Mouse (Mus musculus) heart, embryonic 12.5 days (tissue): Measurements from ENCODE around the gene Cpt1c. TPM values are rescaled to one million over a fixed set of nuclear protein-coding genes. Genes with fewer than 3 reads are reported as not detected.
A peak's percentile ranks its signal among the peaks of the same experiment; 100 is the strongest.

ENCODE experiments used
- ATAC-seq: fragments of 200-750 bp; cut with Nextera tagmentation; 2 replicates; pipeline ENCODE4 v1.8.0; 2017; ENCODE audit warnings: moderate TSS enrichment, moderate library complexity; ENCODE audit not compliant: insufficient number of reproducible peaks, low FRiP score
- H3K27ac ChIP-seq: fragments of 300-500 bp; sonication (generic); 2 replicates; pipeline ENCODE4 v1.5.1; 2016; ENCODE audit warnings: mild to moderate bottlenecking, moderate library complexity; ENCODE audit not compliant: poor library complexity, severe bottlenecking
- H3K27me3 ChIP-seq: fragments of 300-500 bp; sonication (generic); replicated peaks from 2 replicates; pipeline ENCODE4 v1.6.1; 2016; ENCODE audit warnings: mild to moderate bottlenecking, moderate library complexity
- H3K36me3 ChIP-seq: fragments of 300-500 bp; sonication (generic); 2 replicates; pipeline ENCODE4 v1.6.1; 2016; ENCODE audit warnings: mild to moderate bottlenecking, moderate library complexity
- H3K4me1 ChIP-seq: fragments of 300-500 bp; sonication (generic); replicated peaks from 2 replicates; pipeline ENCODE4 v1.6.1; 2016; ENCODE audit warnings: mild to moderate bottlenecking
- H3K4me2 ChIP-seq: fragments of 300-500 bp; sonication (generic); 2 replicates; pipeline ENCODE4 v1.6.1; 2016; ENCODE audit warnings: mild to moderate bottlenecking, moderate library complexity
- H3K4me3 ChIP-seq: fragments of 300-500 bp; sonication (generic); 2 replicates; pipeline ENCODE4 v1.5.1; 2016; ENCODE audit warnings: mild to moderate bottlenecking
- H3K9ac ChIP-seq: fragments of 300-500 bp; sonication (generic); 2 replicates; pipeline ENCODE4 v1.6.1; 2016; ENCODE audit warnings: mild to moderate bottlenecking, moderate library complexity
- H3K9me3 ChIP-seq: fragments of 300-500 bp; sonication (generic); replicated peaks from 2 replicates; pipeline ENCODE4 v1.6.1; 2016; ENCODE audit warnings: mild to moderate bottlenecking, moderate library complexity
- WGBS: fragments of 180-500 bp; shearing (Covaris S2); methylation state at CpG from one replicate; pipeline ENCODE4 v1.1.7; 2016; 5-methylcytosine and 5-hydroxymethylcytosine counted together
- polyA plus RNA-seq: library from polyadenylated mRNA; unstranded; fragments of >200 nt; fragmentation: Nextera tagmentation; extraction: Ambion mirVana; gene quantifications from 2 replicates; pipeline ENCODE4 v1.2.1, GENCODE M21; 2016

The Cpt1c gene
- polyA plus RNA-seq, 1 experiment from 2014 or later = 11.5 TPM

GRCm38 (mm10) chr7:44998501-44998955, 23.9 kb upstream of the Cpt1c start, which contains the start of gene Bcl2l12:
TSS of gene Bcl2l12 (minus strand) at chr7:44998712.
- Histone ChIP-seq H3K36me3 (peaks cover 68% of the 10 kb centered on the region), H3K27me3 (no peaks in the 10 kb centered on the region), H3K4me2 (peak within 1 kb of the TSS; percentile 83), H3K9me3 (no peaks in the 10 kb centered on the region), H3K4me3 (peak within 1 kb of the TSS; percentile 60), H3K4me1 (peaks cover 45% of the 10 kb centered on the region), H3K27ac (peak within 1 kb of the TSS; percentile 74), H3K9ac (peak within 1 kb of the TSS; percentile 87)
- 1% methylated on average over 18 of the region's 18 CpGs for WGBS
- ATAC-seq = 0 out of 2 replicates have a peak, but pooled peaks have one; percentile 1

DNA sequence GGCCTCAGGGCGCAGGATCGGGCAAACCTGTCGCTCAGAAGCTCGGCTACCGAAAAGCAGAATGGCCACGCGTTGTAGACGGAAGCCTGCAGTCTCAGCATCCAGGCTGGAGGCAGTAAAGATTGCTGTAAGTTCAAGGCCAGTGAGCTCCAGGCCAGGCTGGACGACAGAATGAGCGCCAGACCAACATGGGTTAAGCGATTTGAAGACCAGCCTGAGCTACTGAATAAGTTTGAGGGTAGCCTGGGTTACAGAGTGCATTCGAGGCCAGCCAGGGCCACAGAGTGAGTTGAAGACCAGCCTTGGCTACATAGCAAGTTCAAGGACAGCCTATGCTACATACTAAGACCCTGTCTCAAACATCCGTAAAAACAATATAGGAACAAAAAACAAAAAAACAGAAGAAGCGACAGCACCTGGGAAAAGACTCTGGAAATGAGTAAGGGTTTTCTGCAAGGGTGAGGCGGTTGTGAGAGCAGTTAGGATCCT, 23.3 kb upstream of the Cpt1c start:
- Histone ChIP-seq H3K9me3 (no peaks in the 10 kb centered on the region), H3K27ac (peak overlapping the region; percentile 74), H3K4me3 (peak overlapping the region; percentile 60), H3K4me1 (peaks cover 45% of the 10 kb centered on the region), H3K27me3 (no peaks in the 10 kb centered on the region), H3K9ac (peak overlapping the region; percentile 87), H3K36me3 (peaks cover 68% of the 10 kb centered on the region), H3K4me2 (peak overlapping the region; percentile 83)
- WGBS = 2% methylated on average over 15 of the region's 15 CpGs
- no peak for ATAC-seq

DNA sequence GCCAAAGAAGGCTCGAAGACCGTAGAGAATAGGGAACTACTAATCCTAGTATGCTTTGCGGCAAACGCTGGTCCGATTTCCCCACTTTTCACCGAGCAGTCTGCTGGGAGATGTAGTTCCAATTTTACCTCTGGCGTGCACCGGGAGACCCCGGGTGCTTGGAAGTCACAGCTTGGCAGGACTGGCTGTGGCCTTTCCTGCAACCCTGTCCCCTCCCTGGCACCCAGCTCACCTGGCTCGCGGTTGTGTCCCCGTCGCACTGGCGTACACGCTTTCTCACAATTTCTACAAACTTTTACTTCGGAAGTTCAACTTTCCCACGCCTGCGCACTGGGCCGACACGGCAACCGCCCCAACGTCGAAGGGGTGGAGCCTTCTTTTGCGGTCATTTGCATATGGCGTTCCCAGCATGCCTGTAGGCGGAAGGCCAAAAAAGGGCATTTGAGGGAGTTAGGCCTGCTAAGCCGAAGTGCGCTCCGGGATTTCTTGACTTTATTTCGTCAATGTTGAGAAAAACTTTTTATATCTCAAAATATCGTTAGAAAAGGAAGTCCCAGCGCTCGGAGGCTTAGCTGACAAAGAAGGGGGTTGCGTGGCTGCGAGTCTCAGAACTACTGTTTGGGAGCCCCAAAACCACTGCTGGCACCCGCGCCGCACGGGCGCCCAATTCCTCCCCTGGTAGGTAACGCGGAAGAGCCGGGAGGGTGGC, 22.7 kb upstream of the Cpt1c start, which contains the start of gene Irf3:
TSS of gene Irf3 (plus strand) at position 418 of the 709 bp plus-strand sequence.
- Histone ChIP-seq H3K4me1 (peaks cover 45% of the 10 kb centered on the region), H3K9ac (peak within 1 kb of the TSS; percentile 87), H3K36me3 (peaks cover 68% of the 10 kb centered on the region), H3K27me3 (no peaks in the 10 kb centered on the region), H3K4me3 (peak within 1 kb of the TSS; percentile 60), H3K27ac (peak within 1 kb of the TSS; percentile 74), H3K4me2 (peak within 1 kb of the TSS; percentile 83), H3K9me3 (no peaks in the 10 kb centered on the region)
- WGBS = under 1% methylated on average over 43 of the region's 43 CpGs
- peak; percentile 92 for ATAC-seq

DNA sequence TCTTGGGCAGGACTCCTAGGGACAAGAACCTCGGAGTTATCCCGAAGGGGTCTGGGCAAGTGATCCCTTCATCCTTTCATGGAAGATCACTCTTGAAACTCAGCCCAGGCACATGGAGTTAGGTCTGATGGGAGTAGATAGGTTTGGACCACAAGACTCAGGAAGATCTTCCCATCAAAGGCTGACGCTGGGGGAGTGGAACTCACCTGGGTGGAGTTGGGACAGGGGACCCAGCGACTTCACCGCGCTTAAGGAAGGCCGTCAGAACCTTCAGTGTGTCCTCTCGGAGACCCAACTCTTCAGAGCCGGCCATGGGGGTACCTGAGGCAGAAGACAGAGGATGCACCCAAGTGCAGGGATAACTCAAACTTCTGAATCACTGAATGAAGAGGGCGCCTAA, 22.0 kb upstream of the Cpt1c start:
- ATAC-seq = no peak
- peak overlapping the region; percentile 87 for H3K9ac ChIP-seq
- H3K27me3 ChIP-seq = no peaks in the 10 kb centered on the region
- 14% methylated on average over 10 of the region's 10 CpGs for WGBS
- peaks cover 68% of the 10 kb centered on the region for H3K36me3 ChIP-seq
- peak overlapping the region; percentile 83 for H3K4me2 ChIP-seq
- peak overlapping the region; percentile 74; the same call in 1 of the 2 replicates for H3K27ac ChIP-seq
- no peaks in the 10 kb centered on the region for H3K9me3 ChIP-seq
- peak overlapping the region; percentile 60 for H3K4me3 ChIP-seq
- peaks cover 43% of the 10 kb centered on the region for H3K4me1 ChIP-seq

DNA sequence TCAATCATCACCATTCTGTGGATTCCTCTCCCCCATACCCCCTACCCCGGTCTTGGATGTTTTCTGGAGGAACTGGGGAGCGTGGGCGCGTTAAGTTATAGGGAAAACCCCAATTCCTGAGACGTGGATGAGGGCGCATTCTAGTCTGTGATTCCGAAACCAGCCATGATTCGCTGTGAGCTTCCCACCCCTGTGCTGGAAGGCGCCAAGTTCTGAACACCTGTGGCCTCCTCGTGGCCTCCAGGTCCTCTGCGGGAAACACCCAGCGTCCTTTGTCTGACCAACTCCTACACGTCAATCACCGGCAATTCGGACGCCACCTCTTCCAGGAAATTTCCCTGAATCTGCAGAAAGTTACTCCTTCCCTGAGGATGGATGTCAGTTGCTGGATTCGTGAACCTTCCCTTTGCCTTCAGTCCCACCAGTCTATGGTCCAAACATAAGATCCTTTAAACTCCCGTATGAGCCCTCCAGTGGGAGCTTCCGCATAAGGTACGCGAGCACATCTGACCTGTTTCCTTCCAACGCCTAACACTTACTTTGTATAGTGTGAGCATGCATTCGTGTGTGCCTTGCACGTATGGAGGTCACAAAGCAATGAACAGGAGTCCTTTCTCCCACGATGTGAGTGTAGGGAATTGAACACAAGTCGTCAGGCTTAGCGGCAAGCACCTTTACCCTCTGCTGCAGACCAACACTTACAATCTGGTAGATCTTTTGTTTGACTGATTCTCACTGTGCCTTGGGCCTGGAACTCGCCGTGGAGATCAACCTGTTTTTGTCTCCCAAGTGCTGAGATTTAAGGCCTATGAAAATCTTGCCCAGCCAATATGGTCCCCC, 12.4 kb upstream of the Cpt1c start:
- peak overlapping the region; percentile 95 for H3K27ac ChIP-seq
- peak; percentile 7; the same call in 1 of the 2 replicates for ATAC-seq
- H3K4me1 ChIP-seq = peaks cover 39% of the 10 kb centered on the region
- H3K4me2 ChIP-seq = peak overlapping the region; percentile 76
- H3K9ac ChIP-seq = peak overlapping the region; percentile 87
- H3K36me3 ChIP-seq = peaks cover 43% of the 10 kb centered on the region
- WGBS = under 1% methylated on average over 29 of the region's 29 CpGs
- no peaks in the 10 kb centered on the region for H3K9me3 ChIP-seq
- H3K4me3 ChIP-seq = peak overlapping the region; percentile 85
- no peaks in the 10 kb centered on the region for H3K27me3 ChIP-seq

DNA sequence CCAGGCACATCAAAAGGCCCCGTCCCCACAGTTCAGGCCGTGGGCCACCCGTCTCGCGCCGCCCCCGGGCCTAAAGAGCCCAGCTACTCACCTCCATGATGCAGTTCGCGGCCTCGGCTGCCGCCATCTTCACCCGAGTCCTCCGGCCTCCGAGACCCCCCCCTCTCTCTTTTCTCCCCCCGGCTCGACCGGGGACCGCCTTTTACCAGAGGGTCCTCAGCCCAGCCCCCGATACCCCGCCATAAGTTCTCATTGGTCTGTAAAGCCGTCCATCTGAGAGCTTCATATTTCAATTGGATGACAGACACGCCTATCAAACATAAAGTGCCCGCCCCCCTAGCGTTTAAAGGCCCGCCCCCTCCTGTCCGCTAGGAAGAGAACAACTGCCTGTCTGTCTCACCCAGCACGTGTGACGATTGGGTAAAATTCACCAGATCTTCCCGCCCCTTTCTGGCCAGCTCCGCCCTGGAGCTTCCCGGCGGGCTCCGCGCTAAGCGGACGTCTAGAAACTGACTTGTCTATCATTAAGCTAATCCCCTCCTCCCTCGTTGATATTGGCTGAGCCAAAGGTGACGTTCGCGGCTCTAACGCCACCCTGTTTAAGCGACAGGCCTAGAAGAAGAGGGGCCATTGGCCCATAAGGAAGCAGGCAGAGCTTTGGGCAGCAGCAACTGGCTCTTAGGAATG, 11.7 kb upstream of the Cpt1c start, which contains the start of gene Prmt1:
TSS of gene Prmt1 (minus strand) at position 377 of the 687 bp plus-strand sequence.
- peaks cover 43% of the 10 kb centered on the region for H3K36me3 ChIP-seq
- ATAC-seq = peak; percentile 95

GRCm38 (mm10) chr7:44985595-44986191, 11.0 kb upstream of the Cpt1c start:
- Histone ChIP-seq H3K9me3 (no peaks in the 10 kb centered on the region), H3K36me3 (peaks cover 46% of the 10 kb centered on the region), H3K4me3 (peak overlapping the region; percentile 85), H3K4me2 (peak overlapping the region; percentile 76), H3K9ac (peak overlapping the region; percentile 94), H3K4me1 (peaks cover 39% of the 10 kb centered on the region), H3K27me3 (no peaks in the 10 kb centered on the region), H3K27ac (peak overlapping the region; percentile 94)
- peak; percentile 7; the same call in 1 of the 2 replicates for ATAC-seq
- WGBS = under 1% methylated on average over 44 of the region's 45 CpGs

More for the DNA sequence above, 11.7 kb upstream of the Cpt1c start, which contains the start of gene Prmt1:
- H3K4me2 ChIP-seq = peak within 1 kb of the TSS; percentile 76
- under 1% methylated on average over 42 of the region's 42 CpGs for WGBS
- H3K27ac ChIP-seq = peak within 1 kb of the TSS; percentile 95
- peak within 1 kb of the TSS; percentile 85 for H3K4me3 ChIP-seq
- H3K27me3 ChIP-seq = no peaks in the 10 kb centered on the region
- H3K9me3 ChIP-seq = no peaks in the 10 kb centered on the region
- H3K4me1 ChIP-seq = peaks cover 39% of the 10 kb centered on the region
- peak within 1 kb of the TSS; percentile 94 for H3K9ac ChIP-seq

- ATAC-seq = no peak
- H3K4me1 ChIP-seq = peaks cover 39% of the 10 kb centered on the region
- peak overlapping the region; percentile 48 for H3K9ac ChIP-seq
- H3K9me3 ChIP-seq = no peaks in the 10 kb centered on the region
- H3K4me3 ChIP-seq = peak overlapping the region; percentile 85
- peak overlapping the region; percentile 76 for H3K4me2 ChIP-seq
- peak overlapping the region; percentile 94 for H3K27ac ChIP-seq
- WGBS = 46% methylated on average over 3 of the region's 3 CpGs
- H3K36me3 ChIP-seq = peaks cover 46% of the 10 kb centered on the region
- H3K27me3 ChIP-seq = no peaks in the 10 kb centered on the region
Observed at GRCm38 (mm10) chr7:44984833-44985164, 10.1 kb upstream of the Cpt1c start.

DNA sequence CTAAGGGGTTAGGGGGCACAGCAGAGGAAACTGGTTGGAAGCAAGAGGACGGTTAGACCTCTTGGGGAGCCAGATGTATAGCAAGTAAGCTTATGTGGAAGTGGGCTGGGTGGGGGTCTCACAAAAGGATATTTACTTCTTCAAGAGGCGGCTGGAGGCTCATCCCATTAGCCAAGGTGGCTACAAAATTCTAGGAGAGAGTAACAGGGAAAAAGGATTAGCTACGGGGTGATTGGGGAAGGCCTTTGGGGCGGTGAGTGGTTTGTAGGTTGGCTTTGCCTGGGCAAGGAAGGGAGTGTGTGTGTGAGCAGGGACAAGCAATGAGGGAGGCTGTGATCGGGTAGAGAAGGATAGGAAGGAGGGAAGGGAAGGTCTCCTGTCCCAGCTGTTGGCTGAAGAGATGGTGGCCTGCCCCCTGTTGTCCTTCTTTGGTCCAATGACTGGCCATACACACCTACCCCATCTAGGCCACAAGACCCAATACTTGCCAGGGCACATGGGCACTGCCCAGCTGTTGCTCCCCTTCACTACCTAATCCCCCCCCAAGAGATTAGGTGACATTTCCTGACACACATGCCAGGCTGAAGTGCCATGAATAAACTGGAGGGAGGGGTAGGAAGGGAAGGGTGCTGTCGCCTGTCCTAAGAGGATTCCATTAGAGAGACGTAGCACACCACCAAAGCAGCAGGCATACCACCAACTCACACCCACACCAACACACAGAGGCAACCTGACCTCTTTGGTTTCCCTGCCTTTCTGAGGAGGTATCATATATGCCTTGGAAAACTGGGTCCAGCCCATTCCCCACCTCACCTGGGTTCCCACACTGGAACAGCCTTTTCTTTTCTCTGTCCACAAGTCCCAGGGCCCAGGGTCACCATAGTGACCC, 9.5 kb upstream of the Cpt1c start:
- WGBS = 70% methylated on average over 7 of the region's 7 CpGs
- Histone ChIP-seq H3K4me1 (peaks cover 39% of the 10 kb centered on the region), H3K27me3 (no peaks in the 10 kb centered on the region), H3K4me3 (peak overlapping the region; percentile 85), H3K36me3 (peaks cover 50% of the 10 kb centered on the region), H3K9ac (peak overlapping the region; percentile 48), H3K27ac (peak overlapping the region; percentile 94), H3K9me3 (no peaks in the 10 kb centered on the region), H3K4me2 (peak overlapping the region; percentile 76)
- no peak for ATAC-seq
